Mouse (Mus musculus) limb, embryonic 14.5 days (tissue): ENCODE measurements around the gene Myo1d. TPM values are rescaled to one million over a fixed set of nuclear protein-coding genes. Genes with fewer than 3 reads are reported as not detected.

ENCODE experiments used
- ATAC-seq: fragments of 200-750 bp; cut with Nextera tagmentation; 2 replicates; pipeline ENCODE4 v1.8.0; 2017; ENCODE audit warnings: low read depth, moderate number of reproducible peaks, moderate TSS enrichment; ENCODE audit not compliant: low FRiP score
- DNase-seq: peaks from one replicate; pipeline ENCODE4 v3.0.0-alpha.2; 2015; ENCODE audit warnings: low spot score
- H3K27ac ChIP-seq: fragments of 300-500 bp; sonication (generic); replicated peaks from 2 replicates; pipeline ENCODE4 v1.5.1; 2014; ENCODE audit warnings: low read depth, mild to moderate bottlenecking, low read length, moderate library complexity, mixed read lengths
- H3K27me3 ChIP-seq: fragments of 300-500 bp; sonication (generic); 2 replicates; pipeline ENCODE4 v1.6.1; 2014; ENCODE audit warnings: low read length, mixed read lengths; ENCODE audit not compliant: control insufficient read depth, insufficient read depth
- H3K36me3 ChIP-seq: fragments of 300-500 bp; sonication (generic); 2 replicates; pipeline ENCODE4 v1.6.1; 2014; ENCODE audit warnings: mild to moderate bottlenecking, low read length, moderate library complexity, mixed read lengths; ENCODE audit not compliant: control insufficient read depth, insufficient read depth
- H3K4me1 ChIP-seq: fragments of 300-500 bp; sonication (generic); 2 replicates; pipeline ENCODE4 v1.6.1; 2014; ENCODE audit warnings: antibody characterized with exemption, low read length, mixed read lengths; ENCODE audit not compliant: control insufficient read depth, insufficient read depth
- H3K4me2 ChIP-seq: fragments of 300-500 bp; sonication (generic); replicated peaks from 2 replicates; pipeline ENCODE4 v1.6.1; 2014; ENCODE audit warnings: low read depth, mild to moderate bottlenecking, low read length, moderate library complexity; ENCODE audit not compliant: severe bottlenecking
- H3K4me3 ChIP-seq: fragments of 300-500 bp; sonication (generic); replicated peaks from 2 replicates; pipeline ENCODE4 v1.5.1; 2014; ENCODE audit warnings: low read length
- H3K9ac ChIP-seq: fragments of 300-500 bp; sonication (generic); 2 replicates; pipeline ENCODE4 v1.6.1; 2014; ENCODE audit warnings: mild to moderate bottlenecking, low read depth, low read length, moderate library complexity; ENCODE audit not compliant: severe bottlenecking
- H3K9me3 ChIP-seq: fragments of 300-500 bp; sonication (generic); 2 replicates; pipeline ENCODE4 v1.6.1; 2016; ENCODE audit warnings: low read length; ENCODE audit not compliant: control insufficient read depth
- POLR2A ChIP-seq: fragments of 200-500 bp; IDR thresholded peaks from 2 replicates; pipeline ENCODE4 v1.8.0; 2012; ENCODE audit warnings: inconsistent platforms, mild to moderate bottlenecking, moderate library complexity, borderline replicate concordance; ENCODE audit not compliant: insufficient read depth, insufficient read length; ENCODE audit errors: extremely low read depth
- WGBS: fragments of 180-500 bp; shearing (Covaris S2); extraction: QIAGEN DNeasy Blood & Tissue Kit; methylation state at CpG from one replicate; pipeline ENCODE4 v1.1.7; 2014; 5-methylcytosine and 5-hydroxymethylcytosine counted together
- polyA plus RNA-seq, 2 experiments: library from polyadenylated mRNA; depleted of rRNA in 1 of 2; stranded (reverse) in 1 of 2; unstranded in 1 of 2; fragments of >200 nt; fragmentation: Nextera tagmentation in 1 of 2; extraction: Ambion mirVana in 1 of 2; gene quantifications; 2 replicates each; pipeline versions ENCODE4 v1.2.1 to v1.2.3; 2012 to 2014

The Myo1d gene
- polyA plus RNA-seq, 2 experiments, result 6.6 to 8.3 TPM

DNA sequence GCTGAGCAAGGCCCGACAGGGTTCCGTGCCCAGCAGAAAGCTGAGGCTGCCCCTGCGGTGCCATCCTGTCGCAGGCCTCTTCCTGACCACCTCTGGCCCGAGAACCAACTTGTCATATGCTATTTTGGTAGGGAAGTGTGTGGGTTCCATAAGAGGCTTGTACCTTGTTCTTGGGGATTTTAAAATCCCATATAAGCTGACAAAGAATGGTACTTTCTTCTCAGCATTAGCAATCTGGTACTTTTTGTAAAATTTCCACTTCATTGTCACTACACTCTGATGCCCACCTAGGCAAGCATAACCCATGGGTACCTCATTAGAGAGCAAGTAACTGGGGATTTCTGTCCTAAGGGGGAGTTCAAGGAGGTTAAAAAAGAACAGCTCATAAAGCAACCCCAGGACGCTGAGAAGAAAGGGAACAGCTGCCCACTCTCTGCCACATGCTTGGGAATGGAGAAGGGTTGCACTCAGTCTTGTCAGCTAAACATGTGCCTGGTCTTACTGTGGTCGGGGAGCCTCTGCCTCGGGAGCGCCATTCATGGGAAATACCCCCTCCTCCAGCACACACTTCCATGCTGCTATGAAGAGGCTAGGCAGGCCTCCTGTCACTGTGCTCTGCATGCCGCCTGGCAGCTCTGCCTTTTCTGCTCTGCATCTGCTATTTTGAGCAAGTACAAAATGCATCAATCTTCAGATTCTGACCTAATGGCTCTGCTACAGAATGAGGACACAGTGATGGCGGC is 281.3 kb downstream of the Myo1d start:
- Histone ChIP-seq H3K4me1 (peaks cover 3% of the 10 kb centered on the region; the same call in 1 of the 2 replicates), H3K27ac (no peak overlapping the region), H3K36me3 (no peaks in the 10 kb centered on the region), H3K9me3 (no peaks in the 10 kb centered on the region), H3K4me2 (no peak overlapping the region), H3K9ac (no peak overlapping the region), H3K27me3 (no peaks in the 10 kb centered on the region), H3K4me3 (no peak overlapping the region)
- DNase-seq (no peak), ATAC-seq (peak; percentile 65)
- 47% methylated on average over 11 of the region's 11 CpGs for WGBS
- no peak for TF ChIP-seq POLR2A

GRCm38 (mm10) chr11:80497225-80497919 is 282.5 kb downstream of the Myo1d start:
- H3K4me3 ChIP-seq, result no peak overlapping the region
- no peak for TF ChIP-seq POLR2A
- ATAC-seq, result no peak

DNA sequence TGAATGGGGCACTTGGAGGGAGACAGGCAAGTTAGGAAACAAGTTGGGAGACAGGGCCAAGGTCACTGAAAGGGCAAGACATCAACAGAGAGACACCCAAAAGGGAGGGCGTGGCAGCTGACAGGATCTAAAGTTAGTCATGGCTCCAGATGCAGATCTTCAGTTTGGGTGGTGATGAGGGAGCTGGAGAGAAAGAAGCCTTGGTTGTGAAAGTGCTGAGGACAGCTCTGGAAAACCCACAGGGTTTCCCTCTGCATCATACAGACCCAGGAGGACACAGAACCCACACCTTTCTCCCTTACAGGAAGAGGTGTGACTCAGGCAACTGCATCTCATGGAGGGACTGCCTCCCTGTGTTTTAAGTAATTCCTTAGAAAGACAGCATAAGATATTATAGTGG is 283.2 kb downstream of the Myo1d start:
- Histone ChIP-seq H3K4me2 (no peak overlapping the region), H3K9me3 (no peaks in the 10 kb centered on the region), H3K27me3 (no peaks in the 10 kb centered on the region), H3K4me3 (no peak overlapping the region), H3K27ac (no peak overlapping the region), H3K36me3 (no peaks in the 10 kb centered on the region), H3K9ac (no peak overlapping the region), H3K4me1 (peaks cover 3% of the 10 kb centered on the region; the same call in 1 of the 2 replicates)
- 69% methylated on average over 1 of the region's 1 CpGs for WGBS
- no peak for ATAC-seq
- TF ChIP-seq POLR2A, result no peak
- no peak for DNase-seq

More at GRCm38 (mm10) chr11:80497225-80497919, 282.5 kb downstream of the Myo1d start:
- H3K9me3 ChIP-seq, result no peaks in the 10 kb centered on the region
- no peak for DNase-seq
- no peaks in the 10 kb centered on the region for H3K36me3 ChIP-seq
- 74% methylated on average over 10 of the region's 10 CpGs for WGBS
- no peak overlapping the region for H3K9ac ChIP-seq
- no peak overlapping the region for H3K27ac ChIP-seq
- no peak overlapping the region for H3K4me2 ChIP-seq
- H3K4me1 ChIP-seq, result peaks cover 3% of the 10 kb centered on the region; the same call in 1 of the 2 replicates
- no peaks in the 10 kb centered on the region for H3K27me3 ChIP-seq

- DNase-seq, result no peak
- Histone ChIP-seq H3K27me3 (no peaks in the 10 kb centered on the region), H3K36me3 (no peaks in the 10 kb centered on the region), H3K4me3 (no peak overlapping the region), H3K9ac (no peak overlapping the region), H3K9me3 (no peaks in the 10 kb centered on the region), H3K4me2 (no peak overlapping the region), H3K4me1 (peaks cover 3% of the 10 kb centered on the region; the same call in 1 of the 2 replicates), H3K27ac (no peak overlapping the region)
- ATAC-seq, result no peak
- WGBS, result 89% methylated on average over 6 of the region's 6 CpGs
- no peak for TF ChIP-seq POLR2A
Measured at GRCm38 (mm10) chr11:80495972-80496371, 283.9 kb downstream of the Myo1d start.

DNA sequence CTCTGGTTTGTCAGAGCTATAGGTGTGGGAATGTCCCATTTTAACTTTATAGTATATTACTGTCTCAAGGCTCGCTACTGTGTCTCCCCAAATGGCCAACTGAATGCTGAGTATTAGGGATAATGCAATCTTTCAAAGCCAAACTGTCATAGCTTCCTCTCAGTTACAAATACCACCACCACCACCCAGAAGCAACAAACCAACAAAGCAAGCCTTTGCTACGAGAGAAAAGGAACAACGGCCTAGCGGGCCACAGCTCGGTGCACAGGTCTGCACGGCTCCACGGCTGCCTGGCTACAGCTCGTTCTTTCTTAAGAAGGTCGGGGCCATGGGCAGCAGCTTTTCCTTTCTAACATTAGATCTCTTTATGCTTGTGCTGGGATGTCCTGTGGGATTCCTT is 285.0 kb downstream of the Myo1d start:
- H3K27ac ChIP-seq, result no peak overlapping the region
- no peak overlapping the region for H3K4me2 ChIP-seq
- 86% methylated on average over 9 of the region's 9 CpGs for WGBS
- TF ChIP-seq POLR2A, result no peak
- H3K9me3 ChIP-seq, result no peaks in the 10 kb centered on the region
- DNase-seq (no peak), ATAC-seq (no peak)
- no peak overlapping the region for H3K4me3 ChIP-seq
- H3K9ac ChIP-seq, result no peak overlapping the region
- H3K4me1 ChIP-seq, result peaks cover 5% of the 10 kb centered on the region; the same call in 1 of the 2 replicates
- H3K36me3 ChIP-seq, result no peaks in the 10 kb centered on the region
- H3K27me3 ChIP-seq, result no peaks in the 10 kb centered on the region
